8 mouse cellular contexts compared by ENCODE assay signal in the genomic region with DNA sequence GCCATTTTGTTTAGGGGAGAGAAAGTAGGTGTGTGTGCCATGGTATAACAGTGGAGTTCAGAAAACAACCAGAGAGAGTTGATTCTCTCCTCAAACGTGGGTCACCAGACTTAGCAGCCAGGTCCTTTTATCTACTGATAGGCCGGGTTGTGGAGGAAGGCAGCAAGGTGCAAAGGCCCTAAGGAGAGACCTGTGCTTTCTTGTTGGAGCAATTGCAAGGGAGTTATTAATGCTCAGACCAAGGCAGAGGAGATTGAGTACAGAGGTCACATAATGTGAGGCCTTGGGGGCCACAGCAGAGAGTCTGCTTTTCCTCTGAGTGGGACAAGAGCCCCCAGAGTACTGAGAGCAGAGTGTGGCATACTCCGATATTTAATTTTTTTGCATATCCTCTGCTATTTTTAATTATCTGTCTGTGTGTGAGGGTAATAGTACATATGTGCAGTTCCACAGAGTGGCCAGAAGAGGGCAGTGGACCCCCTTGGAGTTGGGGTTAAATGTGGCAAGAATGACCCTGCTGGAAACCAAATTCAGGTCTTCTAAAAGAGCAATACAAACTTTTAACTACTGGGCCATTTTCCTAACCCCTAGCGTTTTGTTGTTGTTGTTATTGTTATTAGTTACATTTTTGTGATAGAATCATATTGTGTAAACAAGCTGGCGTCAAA. TPM values are rescaled to one million over a fixed set of nuclear protein-coding genes. Genes with fewer than 3 reads are reported as not detected.
DNase-seq lines count a peak whose midpoint lies in the region; ATAC-seq and TF ChIP-seq lines count a peak whose summit lies in the region.

No protein-coding gene starts in this region.

- H3K4me1 ChIP-seq in E14TG2a.4 (replicated peaks; ENCODE audit: low read depth, low read length): peaks cover 3% of the 10 kb centered on the region
- H3K4me1 ChIP-seq in kidney, embryonic 15.5 days: peaks cover 10% of the 10 kb centered on the region; the same call in 1 of the 2 replicates

- peaks cover 31% of the 10 kb centered on the region for H3K27me3 ChIP-seq in E14TG2a.4 (ENCODE audit: insufficient read depth, low read length)
- peaks cover 9% of the 10 kb centered on the region; the same call in 1 of the 2 replicates for H3K27me3 ChIP-seq in kidney, embryonic 15.5 days

- DNase-seq in layer of hippocampus, adult 2 months (ENCODE audit: low spot score in 2 of 2): no peak
- DNase-seq in layer of hippocampus, postnatal 14 days (ENCODE audit: low spot score in 2 of 2): no peak
- peak; percentile 24 for DNase-seq in R1 (ENCODE audit: low read depth, low spot score)
- DNase-seq in mesoderm, embryonic 11.5 days (ENCODE audit: low read depth, low spot score): peak; percentile 36
- no peak for DNase-seq in right cerebral cortex, adult 18-20 months
- no peak for DNase-seq in gastrocnemius, adult 18-20 months (ENCODE audit: low spot score)

- ATAC-seq in kidney, embryonic 15.5 days (replicated peaks; ENCODE audit: low FRiP score): no peak

- H3K9ac ChIP-seq in kidney, embryonic 15.5 days: no peak overlapping the region

- no peak overlapping the region for H3K4me3 ChIP-seq in layer of hippocampus, adult 2 months
- no peak overlapping the region for H3K4me3 ChIP-seq in E14TG2a.4 (replicated peaks; ENCODE audit: low read length)
- H3K4me3 ChIP-seq in kidney, embryonic 15.5 days (replicated peaks): no peak overlapping the region

- peak; percentile 73 for TF ChIP-seq CTCF in layer of hippocampus, adult 2 months (conservative IDR thresholded peaks at IDR 0.05)
- peak; percentile 88 for TF ChIP-seq CTCF in E14TG2a.4 (conservative IDR thresholded peaks at IDR 0.05; ENCODE audit: low read length)

- no peak overlapping the region for H3K27ac ChIP-seq in layer of hippocampus, adult 2 months
- H3K27ac ChIP-seq in kidney, embryonic 15.5 days: no peak overlapping the region

- H3K4me2 ChIP-seq in kidney, embryonic 15.5 days: no peak overlapping the region

- H3K36me3 ChIP-seq in E14TG2a.4 (ENCODE audit: insufficient read depth, low read length): no peaks in the 10 kb centered on the region
- no peaks in the 10 kb centered on the region for H3K36me3 ChIP-seq in kidney, embryonic 15.5 days

- H3K9me3 ChIP-seq in E14TG2a.4 (ENCODE audit: low read length): 0 out of 2 replicates have a peak, but pooled peaks cover 3% of the 10 kb centered on the region
- no peaks in the 10 kb centered on the region for H3K9me3 ChIP-seq in kidney, embryonic 15.5 days (replicated peaks)

- 65% methylated on average over 5 of the region's 5 CpGs for WGBS in kidney, embryonic 15.5 days

RNA-seq across cellular contexts. Expression of a gene that starts 27.3 kb away (rescaled TPM):
- 100 to 1,000 TPM; 114 to 118 TPM for total RNA-seq in layer of hippocampus, adult 2 months (2021)
- total RNA-seq in layer of hippocampus, postnatal 14 days (2021): 100 to 1,000 TPM; 130 to 136 TPM
- 137 and 149 TPM in 2 replicates for polyA plus RNA-seq in kidney, embryonic 15.5 days (2015; fragmentation: Nextera tagmentation; extraction: Ambion mirVana)
- total RNA-seq in gastrocnemius, adult 18-20 months (2021): 10 to 100 TPM; 58.8 to 65.0 TPM

Comparison
In these comparisons a context has a peak if more than half of its experiments do, and no peak if none do; other contexts are left out.
1. DNase-seq: peak in R1 (single experiment) and mesoderm, embryonic 11.5 days (single experiment); none in layer of hippocampus, adult 2 months (0 of 2), layer of hippocampus, postnatal 14 days (0 of 2), right cerebral cortex, adult 18-20 months (single experiment) and gastrocnemius, adult 18-20 months (single experiment).